Mouse (Mus musculus): Measurements from ENCODE around the gene Map3k10. TPM values are rescaled to one million over a fixed set of nuclear protein-coding genes. Genes with fewer than 3 reads are reported as not detected.

Map3k10 gene
- 65.0 and 67.7 TPM in 2 replicates for polyA plus RNA-seq (2012; rRNA removed)

DNA sequence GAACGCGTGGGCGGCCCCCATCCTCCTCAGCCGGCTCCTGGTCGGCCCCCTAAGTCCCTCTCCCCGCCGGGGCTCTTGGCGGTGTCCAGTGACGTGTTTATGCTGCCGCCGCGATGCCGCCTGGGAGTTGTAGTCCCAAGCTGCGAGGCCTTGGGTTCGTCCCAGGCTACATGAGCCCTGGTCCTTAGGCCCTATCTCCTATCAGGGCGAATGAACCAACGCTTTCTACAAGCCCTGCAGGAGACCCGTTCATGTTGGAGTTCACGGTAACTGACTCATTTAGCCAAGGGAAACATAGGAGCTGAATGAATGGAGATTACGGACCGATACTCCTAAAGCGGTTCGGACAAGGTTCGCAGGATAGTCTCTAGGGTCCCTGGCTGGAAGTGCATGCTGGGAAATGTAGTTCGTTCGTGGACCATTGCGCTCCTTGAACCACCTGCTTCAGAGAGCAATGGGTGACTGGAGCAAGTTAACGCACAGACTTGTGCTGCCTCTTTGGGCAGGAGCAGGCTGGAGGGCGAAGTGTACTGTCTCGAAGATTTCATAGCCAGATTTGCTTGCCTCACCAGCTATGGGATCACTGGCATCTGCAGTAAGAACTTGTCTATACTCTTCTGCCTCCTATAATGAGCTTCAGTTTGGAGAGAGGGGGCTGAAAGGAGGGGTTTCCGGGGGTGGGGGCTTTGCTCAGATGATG, at the start of gene Map3k10:
Gene Map3k10, minus strand, starts transcription at position 77 of the 700 bp plus-strand sequence.

GRCm38 (mm10) chr7:27688815-27689612, 14.6 kb upstream of the Map3k10 start, which contains the start of gene Zfp607b:
TSS of gene Zfp607b (plus strand) at chr7:27689340.

GRCm38 (mm10) chr7:27653681-27654437, 20.5 kb downstream of the Map3k10 start, which contains the start of gene Ttc9b:
TSS of gene Ttc9b (plus strand) at chr7:27653915.

Other genes with a start within 250 kb of the Map3k10 start
- 19.9 and 20.5 TPM in 2 replicates for gene Sptbn4, start 226.9 kb downstream of the Map3k10 start, polyA plus RNA-seq (2012; rRNA removed)
- 18.0 and 25.5 TPM in 2 replicates for gene Blvrb, start 226.6 kb downstream of the Map3k10 start, polyA plus RNA-seq (2012; rRNA removed)
- gene Sertad3, start 200.8 kb downstream of the Map3k10 start, polyA plus RNA-seq (2012; rRNA removed), result 12.0 and 16.2 TPM in 2 replicates
- gene Sertad1, start 187.7 kb downstream of the Map3k10 start, polyA plus RNA-seq (2012; rRNA removed), result 6.8 and 10.9 TPM in 2 replicates
- 2.2 and 3.5 TPM in 2 replicates for gene Prx, start 175.3 kb downstream of the Map3k10 start, polyA plus RNA-seq (2012; rRNA removed)
- 1.7 and 2.3 TPM in 2 replicates for gene Hipk4, start 151.3 kb downstream of the Map3k10 start, polyA plus RNA-seq (2012; rRNA removed)
- gene Pld3, start 121.4 kb downstream of the Map3k10 start, polyA plus RNA-seq (2012; rRNA removed), result 131 and 151 TPM in 2 replicates
- 42.0 and 43.1 TPM in 2 replicates for gene 2310022A10Rik, start 121.4 kb downstream of the Map3k10 start, polyA plus RNA-seq (2012; rRNA removed)
- 70.1 and 73.9 TPM in 2 replicates for gene Akt2, start 83.0 kb downstream of the Map3k10 start, polyA plus RNA-seq (2012; rRNA removed)
- 36.9 and 44.1 TPM in 2 replicates for gene Ttc9b, start 20.7 kb downstream of the Map3k10 start, polyA plus RNA-seq (2012; rRNA removed)
- gene Zfp607b, start 14.7 kb upstream of the Map3k10 start, polyA plus RNA-seq (2012; rRNA removed), result 6.6 and 8.8 TPM in 2 replicates
- 31.6 and 40.7 TPM in 2 replicates for gene Zfp60, start 56.8 kb upstream of the Map3k10 start, polyA plus RNA-seq (2012; rRNA removed)
- gene Zfp626, start 132.6 kb upstream of the Map3k10 start, polyA plus RNA-seq (2012; rRNA removed), result 3.3 and 4.0 TPM in 2 replicates
- 5.3 and 6.1 TPM in 2 replicates for gene Zfp59, start 164.0 kb upstream of the Map3k10 start, polyA plus RNA-seq (2012; rRNA removed)
- gene Zfp607a, start 182.9 kb upstream of the Map3k10 start, polyA plus RNA-seq (2012; rRNA removed), result 1.2 and 1.3 TPM in 2 replicates

All from central nervous system, embryonic 14 days (tissue).